Mouse (Mus musculus): ENCODE measurements around the gene Palm2. TPM values are rescaled to one million over a fixed set of nuclear protein-coding genes. Genes with fewer than 3 reads are reported as not detected.

Gene Palm2
- total RNA-seq (2012; rRNA removed) (not detected in 2 replicates), polyA plus RNA-seq (2012; ENCODE audit: insufficient read depth in 1 of 2, insufficient read length in 2 of 2, low read depth in 1 of 2, low replicate concordance in 2 of 2, missing spikeins in 1 of 2) (not detected)

GRCm38 (mm10) chr4:57433941-57434704, at the start of gene Palm2:
TSS of gene Palm2 (plus strand) at chr4:57434247.
- H3K4me1 ChIP-seq (ENCODE audit: control insufficient read depth in 1 of 2, insufficient read depth in 2 of 2, low read length in 2 of 2) = no peaks in the 10 kb centered on the region
- H3K36me3 ChIP-seq (ENCODE audit: control insufficient read depth in 1 of 2, insufficient read depth in 2 of 2, low read length in 2 of 2) = no peaks in the 10 kb centered on the region
- no peak within 1 kb of the TSS for H3K4me3 ChIP-seq (ENCODE audit: control insufficient read depth in 1 of 2, insufficient read depth in 1 of 2, low read depth in 2 of 2, low read length in 2 of 2)
- no peak for TF ChIP-seq KAT2A (conservative IDR thresholded peaks at IDR 0.05; ENCODE audit: low read depth, low read length)
- no peak for TF ChIP-seq MAZ (IDR thresholded peaks at IDR 0.05; ENCODE audit: low read depth, low read length)
- no peak for TF ChIP-seq MXI1 (IDR thresholded peaks at IDR 0.05; ENCODE audit: low read depth, low read length)
- TF ChIP-seq NRF1 (IDR thresholded peaks at IDR 0.05; ENCODE audit: insufficient read depth, low read depth, low read length, poor library complexity, severe bottlenecking) = no peak
- no peak for TF ChIP-seq MEF2A (IDR thresholded peaks at IDR 0.05; ENCODE audit: extremely low read depth, insufficient replicate concordance, low read depth, low read length, poor library complexity, severe bottlenecking)
- no peak for TF ChIP-seq SIN3A (IDR thresholded peaks at IDR 0.05; ENCODE audit: low read length)
- TF ChIP-seq MYC (IDR thresholded peaks at IDR 0.05; ENCODE audit: low read depth, low read length) = no peak
- TF ChIP-seq SMC3 (IDR thresholded peaks at IDR 0.05; ENCODE audit: low read depth, low read length) = no peak
- no peak for TF ChIP-seq ZC3H11A (IDR thresholded peaks at IDR 0.05; ENCODE audit: low read depth, low read length)
- no peak for TF ChIP-seq TAL1 (IDR thresholded peaks at IDR 0.05; ENCODE audit: low read length)
- no peak for TF ChIP-seq BHLHE40 (IDR thresholded peaks at IDR 0.05; ENCODE audit: borderline replicate concordance, low read depth, low read length)
- no peaks in the 10 kb centered on the region for H3K27me3 ChIP-seq (ENCODE audit: control insufficient read depth in 1 of 2, insufficient read depth in 2 of 2, low read length in 2 of 2)
- no peak within 1 kb of the TSS for H3K9ac ChIP-seq (ENCODE audit: control insufficient read depth, low read depth, low read length, poor library complexity, severe bottlenecking)
- H3K79me2 ChIP-seq (ENCODE audit: control insufficient read depth, insufficient read depth, low read length, poor library complexity) = no peaks in the 10 kb centered on the region
- H3K9me3 ChIP-seq (replicated peaks; ENCODE audit: insufficient read depth, low read length) = no peaks in the 10 kb centered on the region
- no peak for DNase-seq (ENCODE audit: low read depth, low spot score)
- H3K27ac ChIP-seq (ENCODE audit: control insufficient read depth, low read depth, low read length) = no peak within 1 kb of the TSS

DNA sequence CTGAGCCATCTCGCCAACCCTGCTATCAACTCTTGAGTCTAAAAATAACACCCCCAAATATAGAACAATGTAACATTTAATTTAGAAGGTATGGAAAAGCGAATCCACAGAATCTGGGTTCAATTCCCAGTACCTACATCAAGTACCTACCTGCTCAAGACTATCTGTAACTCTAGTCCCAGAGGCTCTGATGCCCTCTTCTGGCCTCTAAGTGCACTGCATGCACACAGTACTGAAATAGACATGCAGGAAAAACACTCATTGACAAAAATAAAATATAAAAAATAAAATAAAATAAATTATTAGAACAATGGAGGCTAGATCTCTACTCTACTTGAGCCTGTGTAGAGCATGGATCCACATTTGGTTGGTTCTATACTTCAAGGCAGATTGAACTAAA, 49.7 kb upstream of the Palm2 start:
- no peak overlapping the region for H3K9ac ChIP-seq (ENCODE audit: control insufficient read depth, low read depth, low read length, poor library complexity, severe bottlenecking)

More for the DNA sequence above, 49.7 kb upstream of the Palm2 start:
- no peaks in the 10 kb centered on the region for H3K36me3 ChIP-seq (ENCODE audit: control insufficient read depth in 1 of 2, insufficient read depth in 2 of 2, low read length in 2 of 2)
- TF ChIP-seq SMC3 (IDR thresholded peaks at IDR 0.05; ENCODE audit: low read depth, low read length) = peak; percentile 31
- TF ChIP-seq TCF12 (IDR thresholded peaks at IDR 0.05; ENCODE audit: low read depth, low read length) = no peak
- no peak for TF ChIP-seq MXI1 (IDR thresholded peaks at IDR 0.05; ENCODE audit: low read depth, low read length)
- peak; percentile 12; the same call in 1 of the 2 replicates for TF ChIP-seq ZC3H11A (IDR thresholded peaks at IDR 0.05; ENCODE audit: low read depth, low read length)
- TF ChIP-seq E2F4 (IDR thresholded peaks at IDR 0.05; ENCODE audit: borderline replicate concordance, low read depth, low read length) = no peak
- TF ChIP-seq RAD21 (IDR thresholded peaks at IDR 0.05; ENCODE audit: low read depth, low read length) = peak; percentile 17; the same call in 1 of the 2 replicates
- peak; percentile 43 to 56 (median 50) for TF ChIP-seq CTCF (IDR thresholded peaks at IDR 0.05 in 2 of 3, conservative IDR thresholded peaks at IDR 0.05 in 1 of 3; ENCODE audit: control insufficient read depth in 1 of 3, insufficient read depth in 1 of 3, low read depth in 2 of 3, low read length in 3 of 3, poor library complexity in 1 of 3, severe bottlenecking in 1 of 3)
- H3K79me2 ChIP-seq (ENCODE audit: control insufficient read depth, insufficient read depth, low read length, poor library complexity) = no peaks in the 10 kb centered on the region
- H3K27ac ChIP-seq (ENCODE audit: control insufficient read depth, low read depth, low read length) = no peak overlapping the region
- peak; percentile 27 for DNase-seq (ENCODE audit: low read depth, low spot score)
- H3K27me3 ChIP-seq (ENCODE audit: control insufficient read depth in 1 of 2, insufficient read depth in 2 of 2, low read length in 2 of 2) = no peaks in the 10 kb centered on the region; a peak in 1 of 4 replicates
- H3K4me3 ChIP-seq (ENCODE audit: control insufficient read depth in 1 of 2, insufficient read depth in 1 of 2, low read depth in 2 of 2, low read length in 2 of 2) = no peak overlapping the region
- no peaks in the 10 kb centered on the region for H3K9me3 ChIP-seq (replicated peaks; ENCODE audit: insufficient read depth, low read length)
- no peaks in the 10 kb centered on the region for H3K4me1 ChIP-seq (ENCODE audit: control insufficient read depth in 1 of 2, insufficient read depth in 2 of 2, low read length in 2 of 2)

Data from MEL (cell line).